Mouse (Mus musculus): ENCODE results near the gene Papss2. TPM values are rescaled to one million over a fixed set of nuclear protein-coding genes. Genes with fewer than 3 reads are reported as not detected.
"Not testable (repeated sequence)": the region's sequence is repeated elsewhere in the genome, so short reads cannot be mapped to it uniquely, and the experiment has no call there.

Papss2 gene
- polyA plus RNA-seq, 1 experiment, result 1.5 TPM

DNA sequence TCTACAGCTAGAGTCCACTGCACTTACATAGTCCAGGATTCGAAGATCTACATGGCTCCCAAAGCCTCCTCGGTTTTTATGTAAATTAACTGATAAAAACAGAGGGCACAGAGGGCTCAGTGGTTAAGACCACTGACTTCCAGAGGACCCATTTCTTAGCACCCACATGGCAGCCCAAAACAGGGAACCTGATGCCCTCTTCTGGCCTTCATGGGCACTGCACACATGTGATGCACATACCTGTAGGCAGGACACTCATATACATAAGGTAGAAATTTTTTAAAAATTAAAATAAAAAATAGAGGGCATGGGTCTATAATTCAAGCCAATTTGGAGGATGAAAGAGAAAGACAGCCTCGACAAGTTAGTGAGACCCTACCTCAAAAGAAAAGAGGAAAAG lies 48.1 kb downstream of the Papss2 start:
- TF ChIP-seq POLR2A (IDR thresholded peaks at IDR 0.05; ENCODE audit: borderline replicate concordance, extremely low read depth, insufficient read depth, insufficient read length, poor library complexity, severe bottlenecking) (no peak), CTCF (IDR thresholded peaks at IDR 0.05; ENCODE audit: borderline replicate concordance, extremely low read depth, insufficient read depth, insufficient read length) (no peak)
- DNase-seq (ENCODE audit: low read depth), result no peak

GRCm38 (mm10) chr19:32645939-32646338 lies 50.3 kb downstream of the Papss2 start:
- no peak for TF ChIP-seq CTCF (IDR thresholded peaks at IDR 0.05; ENCODE audit: borderline replicate concordance, extremely low read depth, insufficient read depth, insufficient read length)
- TF ChIP-seq POLR2A (IDR thresholded peaks at IDR 0.05; ENCODE audit: borderline replicate concordance, extremely low read depth, insufficient read depth, insufficient read length, poor library complexity, severe bottlenecking), result no peak
- DNase-seq (ENCODE audit: low read depth), result no peak

GRCm38 (mm10) chr19:32646382-32646781 lies 50.8 kb downstream of the Papss2 start:
- TF ChIP-seq POLR2A (IDR thresholded peaks at IDR 0.05; ENCODE audit: borderline replicate concordance, extremely low read depth, insufficient read depth, insufficient read length, poor library complexity, severe bottlenecking), result no peak
- TF ChIP-seq CTCF (IDR thresholded peaks at IDR 0.05; ENCODE audit: borderline replicate concordance, extremely low read depth, insufficient read depth, insufficient read length), result no peak
- no peak for DNase-seq (ENCODE audit: low read depth)

DNA sequence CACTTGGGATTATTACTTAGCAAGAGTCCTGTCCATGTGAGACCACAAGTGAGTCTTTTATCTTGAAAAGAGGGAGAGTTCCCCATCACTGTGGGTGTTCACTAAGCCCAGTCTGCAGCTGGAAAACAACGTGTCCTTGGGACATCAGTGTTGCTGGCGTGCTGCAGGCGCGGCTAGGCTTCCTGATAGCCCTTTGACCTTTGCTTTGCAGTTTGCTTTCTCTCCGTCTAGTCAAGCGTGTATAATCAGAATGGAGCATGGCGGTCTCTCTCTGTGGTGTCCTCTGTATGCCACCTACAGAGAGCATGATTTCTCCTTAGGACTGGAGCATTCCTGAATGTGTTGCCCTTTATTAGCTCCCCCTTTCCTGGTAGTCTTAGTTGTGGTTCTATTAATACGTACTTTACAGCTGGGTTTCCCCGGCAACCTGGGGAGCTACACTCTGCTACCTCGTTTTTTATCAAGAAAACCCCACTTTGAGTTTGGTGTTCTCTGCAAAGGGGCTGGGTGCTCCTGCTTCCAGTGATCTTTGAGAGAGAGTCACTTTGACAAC lies 52.5 kb downstream of the Papss2 start:
- TF ChIP-seq POLR2A (IDR thresholded peaks at IDR 0.05; ENCODE audit: borderline replicate concordance, extremely low read depth, insufficient read depth, insufficient read length, poor library complexity, severe bottlenecking), result no peak
- no peak for TF ChIP-seq CTCF (IDR thresholded peaks at IDR 0.05; ENCODE audit: borderline replicate concordance, extremely low read depth, insufficient read depth, insufficient read length)
- DNase-seq (ENCODE audit: low read depth), result peak; percentile 15

DNA sequence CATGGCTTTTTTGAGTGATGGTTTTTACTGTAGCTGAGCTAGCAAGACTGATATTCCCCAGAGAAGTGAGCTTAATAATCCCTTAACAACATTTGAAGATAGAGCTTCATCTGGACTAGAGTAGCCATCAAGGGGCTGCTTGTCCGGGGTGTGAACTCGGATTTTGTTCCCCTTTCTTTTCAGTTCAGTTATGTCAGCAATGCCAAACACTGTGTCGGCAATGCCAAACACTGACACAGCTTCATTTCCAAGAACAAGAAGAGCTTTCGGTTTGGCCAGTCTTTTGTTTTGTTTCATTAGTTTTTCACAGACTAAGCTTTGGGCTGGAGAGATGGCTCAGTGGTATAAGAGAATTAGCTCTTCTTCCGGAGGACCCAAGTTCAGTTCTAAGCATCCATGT lies 55.5 kb downstream of the Papss2 start:
- DNase-seq (ENCODE audit: low read depth), result no peak
- no peak for TF ChIP-seq CTCF (IDR thresholded peaks at IDR 0.05; ENCODE audit: borderline replicate concordance, extremely low read depth, insufficient read depth, insufficient read length)
- TF ChIP-seq POLR2A (IDR thresholded peaks at IDR 0.05; ENCODE audit: borderline replicate concordance, extremely low read depth, insufficient read depth, insufficient read length, poor library complexity, severe bottlenecking), result no peak

DNA sequence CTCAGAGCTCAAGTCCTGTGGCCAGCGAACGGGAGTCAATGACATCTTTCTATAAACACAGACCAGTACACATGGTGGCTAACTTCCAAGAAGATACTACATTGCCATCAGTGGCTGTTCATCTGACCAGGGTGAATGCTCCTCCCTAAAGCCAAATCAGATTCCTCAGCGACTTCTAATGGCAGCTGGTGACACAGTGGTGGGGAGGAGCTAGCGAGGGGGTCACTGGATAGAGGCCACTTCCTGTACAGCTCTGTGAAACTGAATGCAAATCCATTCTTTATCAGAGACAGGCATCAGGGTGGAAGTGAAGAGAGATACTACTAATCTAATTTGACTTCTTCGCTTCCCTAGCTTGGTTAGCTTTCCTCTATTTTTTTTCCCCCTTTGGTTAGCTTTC lies 57.5 kb downstream of the Papss2 start:
- TF ChIP-seq CTCF (IDR thresholded peaks at IDR 0.05; ENCODE audit: borderline replicate concordance, extremely low read depth, insufficient read depth, insufficient read length) (no peak), POLR2A (IDR thresholded peaks at IDR 0.05; ENCODE audit: borderline replicate concordance, extremely low read depth, insufficient read depth, insufficient read length, poor library complexity, severe bottlenecking) (no peak)
- no peak for DNase-seq (ENCODE audit: low read depth)

GRCm38 (mm10) chr19:32653630-32654362 lies 58.2 kb downstream of the Papss2 start:
- TF ChIP-seq CTCF (IDR thresholded peaks at IDR 0.05; ENCODE audit: borderline replicate concordance, extremely low read depth, insufficient read depth, insufficient read length) (no peak), POLR2A (IDR thresholded peaks at IDR 0.05; ENCODE audit: borderline replicate concordance, extremely low read depth, insufficient read depth, insufficient read length, poor library complexity, severe bottlenecking) (no peak)
- no peak for DNase-seq (ENCODE audit: low read depth)

DNA sequence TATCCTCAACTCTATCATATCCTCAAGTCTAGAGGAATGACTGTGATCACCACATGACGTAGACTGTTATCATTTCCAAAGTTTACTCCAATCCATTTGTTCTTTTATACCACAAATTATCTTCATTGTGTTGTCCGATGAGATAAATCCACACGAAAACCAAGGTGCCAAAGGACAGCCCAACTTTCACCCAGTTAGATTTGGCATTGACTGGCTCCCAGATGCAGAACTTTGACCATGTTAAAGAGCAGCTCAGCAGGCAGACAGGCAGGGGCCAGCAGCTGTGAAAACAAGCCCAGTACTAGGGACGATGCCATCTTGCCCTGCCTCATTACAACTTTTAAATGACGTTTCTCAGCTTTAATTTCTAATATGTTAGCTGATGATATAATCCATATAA lies 63.8 kb downstream of the Papss2 start:
- no peak for DNase-seq (ENCODE audit: low read depth)
- TF ChIP-seq POLR2A (IDR thresholded peaks at IDR 0.05; ENCODE audit: borderline replicate concordance, extremely low read depth, insufficient read depth, insufficient read length, poor library complexity, severe bottlenecking) (no peak), CTCF (IDR thresholded peaks at IDR 0.05; ENCODE audit: borderline replicate concordance, extremely low read depth, insufficient read depth, insufficient read length) (no peak)

GRCm38 (mm10) chr19:32662936-32663335 lies 67.3 kb downstream of the Papss2 start:
- DNase-seq (ENCODE audit: low read depth), result no peak
- TF ChIP-seq POLR2A (IDR thresholded peaks at IDR 0.05; ENCODE audit: borderline replicate concordance, extremely low read depth, insufficient read depth, insufficient read length, poor library complexity, severe bottlenecking), result no peak
- no peak for TF ChIP-seq CTCF (IDR thresholded peaks at IDR 0.05; ENCODE audit: borderline replicate concordance, extremely low read depth, insufficient read depth, insufficient read length)

DNA sequence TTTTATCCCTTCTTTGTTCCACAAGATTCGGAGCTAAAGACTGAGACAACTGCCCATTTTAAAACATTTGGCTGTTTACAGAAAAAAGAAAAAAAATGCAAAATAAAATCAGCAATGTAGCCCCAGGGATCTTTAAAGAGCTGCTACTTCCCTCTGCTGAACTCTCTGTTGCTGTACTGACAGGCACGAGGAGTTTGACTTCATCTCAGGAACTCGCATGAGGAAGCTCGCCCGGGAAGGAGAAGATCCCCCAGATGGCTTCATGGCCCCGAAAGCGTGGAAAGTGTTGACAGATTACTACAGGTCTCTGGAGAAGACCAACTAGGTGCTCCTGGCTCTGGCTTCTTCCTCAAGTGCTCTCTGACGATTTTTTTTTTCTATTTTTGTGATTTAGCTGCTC lies 69.7 kb downstream of the Papss2 start:
- TF ChIP-seq POLR2A (IDR thresholded peaks at IDR 0.05; ENCODE audit: borderline replicate concordance, extremely low read depth, insufficient read depth, insufficient read length, poor library complexity, severe bottlenecking), result no peak
- no peak for TF ChIP-seq CTCF (IDR thresholded peaks at IDR 0.05; ENCODE audit: borderline replicate concordance, extremely low read depth, insufficient read depth, insufficient read length)
- DNase-seq (ENCODE audit: low read depth), result no peak

DNA sequence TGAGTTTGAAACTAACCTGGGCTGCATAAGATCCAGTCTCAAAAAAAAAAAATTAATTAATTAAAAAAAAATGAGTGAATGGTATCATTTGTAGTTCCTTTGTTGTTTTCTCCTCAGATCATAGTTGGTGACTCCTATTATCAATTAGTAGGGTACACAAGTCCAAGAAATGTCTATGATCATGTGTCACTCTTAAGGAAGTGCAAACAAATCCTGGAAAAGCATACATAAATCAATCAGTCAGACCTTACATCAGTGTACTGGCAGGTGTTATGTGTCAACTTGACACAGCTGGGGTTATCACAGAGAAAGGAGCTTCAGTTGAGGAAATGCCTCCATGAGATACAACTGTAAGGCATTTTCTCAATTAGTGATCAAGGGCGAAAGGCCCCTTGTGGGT lies 72.2 kb downstream of the Papss2 start:
- DNase-seq (ENCODE audit: low read depth), result not testable (repeated sequence)

DNA sequence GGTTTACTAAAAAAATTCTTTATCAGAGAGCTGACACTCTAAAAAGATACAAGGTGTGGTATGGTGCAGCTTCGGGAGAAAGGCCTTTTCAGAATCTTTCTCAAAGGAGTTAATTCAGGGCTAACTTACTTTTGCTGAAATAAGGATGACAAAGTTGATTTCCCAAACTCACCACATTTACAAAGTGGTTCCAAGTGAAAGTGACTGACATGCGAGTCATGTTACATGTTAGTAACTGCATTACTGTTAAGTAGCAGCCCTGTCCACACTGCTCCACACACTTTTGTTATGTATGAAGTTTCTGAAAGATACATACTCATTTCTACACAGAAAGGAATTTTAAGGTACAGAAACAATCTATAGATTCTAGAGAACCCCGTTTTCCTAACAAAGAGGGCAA lies 80.2 kb downstream of the Papss2 start:
- TF ChIP-seq POLR2A (IDR thresholded peaks at IDR 0.05; ENCODE audit: borderline replicate concordance, extremely low read depth, insufficient read depth, insufficient read length, poor library complexity, severe bottlenecking) (no peak), CTCF (IDR thresholded peaks at IDR 0.05; ENCODE audit: borderline replicate concordance, extremely low read depth, insufficient read depth, insufficient read length) (no peak)
- no peak for DNase-seq (ENCODE audit: low read depth)

Measured in brain, embryonic 14.5 days (tissue).